Mouse (Mus musculus): Measurements from ENCODE around the gene Tm9sf4. TPM values are rescaled to one million over a fixed set of nuclear protein-coding genes. Genes with fewer than 3 reads are reported as not detected.

The Tm9sf4 gene
- polyA plus RNA-seq, 1 experiment from 2014 or later: 68.1 TPM

- Histone ChIP-seq H3K4me1 (replicated peaks; ENCODE audit: insufficient read depth, low read length) (no peaks in the 10 kb centered on the region), H3K27ac (no peak overlapping the region), H3K36me3 (ENCODE audit: insufficient read depth, low read length) (no peaks in the 10 kb centered on the region), H3K9me3 (replicated peaks; ENCODE audit: low read length) (no peaks in the 10 kb centered on the region), H3K9ac (ENCODE audit: low read depth, low read length) (no peak overlapping the region), H3K4me3 (replicated peaks; ENCODE audit: low read depth, low read length) (no peak overlapping the region), H3K4me2 (ENCODE audit: low read length) (no peak overlapping the region), H3K27me3 (ENCODE audit: insufficient read depth, low read length) (no peaks in the 10 kb centered on the region)
- ATAC-seq (replicated peaks; ENCODE audit: low FRiP score, low read depth) (no peak), DNase-seq (ENCODE audit: low spot score) (no peak)
- no peak for TF ChIP-seq CTCF (IDR thresholded peaks at IDR 0.05; ENCODE audit: low read depth)
- 69% methylated on average over 8 of the region's 8 CpGs for WGBS
Measured at GRCm38 (mm10) chr2:153151926-153152665, 9.0 kb upstream of the Tm9sf4 start.

- no peak for TF ChIP-seq CTCF (IDR thresholded peaks at IDR 0.05; ENCODE audit: low read depth)
- no peaks in the 10 kb centered on the region for H3K9me3 ChIP-seq (replicated peaks; ENCODE audit: low read length)
- no peak for DNase-seq (ENCODE audit: low spot score)
Measured at GRCm38 (mm10) chr2:153153033-153153450, 8.1 kb upstream of the Tm9sf4 start.

GRCm38 (mm10) chr2:153157270-153157669 is 3.8 kb upstream of the Tm9sf4 start:
- H3K9me3 ChIP-seq (replicated peaks; ENCODE audit: low read length): no peaks in the 10 kb centered on the region
- TF ChIP-seq CTCF (IDR thresholded peaks at IDR 0.05; ENCODE audit: low read depth): peak; percentile 37; the same call in 1 of the 2 replicates
- no peak overlapping the region for H3K9ac ChIP-seq (ENCODE audit: low read depth, low read length)
- H3K4me2 ChIP-seq (ENCODE audit: low read length): no peak overlapping the region
- WGBS: 80% methylated on average over 2 of the region's 3 CpGs
- no peak overlapping the region for H3K27ac ChIP-seq
- DNase-seq (ENCODE audit: low spot score) (no peak), ATAC-seq (replicated peaks; ENCODE audit: low FRiP score, low read depth) (no peak)
- H3K36me3 ChIP-seq (ENCODE audit: insufficient read depth, low read length): no peaks in the 10 kb centered on the region
- no peaks in the 10 kb centered on the region for H3K27me3 ChIP-seq (ENCODE audit: insufficient read depth, low read length)
- H3K4me1 ChIP-seq (replicated peaks; ENCODE audit: insufficient read depth, low read length): peaks cover 4% of the 10 kb centered on the region; the same call in 1 of the 2 replicates
- no peak overlapping the region for H3K4me3 ChIP-seq (replicated peaks; ENCODE audit: low read depth, low read length)

More at GRCm38 (mm10) chr2:153153033-153153450, 8.1 kb upstream of the Tm9sf4 start:
- Histone ChIP-seq H3K4me3 (replicated peaks; ENCODE audit: low read depth, low read length) (no peak overlapping the region), H3K27ac (no peak overlapping the region), H3K4me2 (ENCODE audit: low read length) (no peak overlapping the region), H3K4me1 (replicated peaks; ENCODE audit: insufficient read depth, low read length) (no peaks in the 10 kb centered on the region), H3K36me3 (ENCODE audit: insufficient read depth, low read length) (no peaks in the 10 kb centered on the region), H3K27me3 (ENCODE audit: insufficient read depth, low read length) (no peaks in the 10 kb centered on the region), H3K9ac (ENCODE audit: low read depth, low read length) (no peak overlapping the region)
- ATAC-seq (replicated peaks; ENCODE audit: low FRiP score, low read depth): no peak
- 57% methylated on average over 4 of the region's 4 CpGs for WGBS

GRCm38 (mm10) chr2:153160133-153160532 is 970 bp upstream of the Tm9sf4 start:
- no peak overlapping the region for H3K4me3 ChIP-seq (replicated peaks; ENCODE audit: low read depth, low read length)
- H3K4me2 ChIP-seq (ENCODE audit: low read length): no peak overlapping the region
- 80% methylated on average over 5 of the region's 5 CpGs for WGBS
- H3K27me3 ChIP-seq (ENCODE audit: insufficient read depth, low read length): no peaks in the 10 kb centered on the region
- no peaks in the 10 kb centered on the region for H3K9me3 ChIP-seq (replicated peaks; ENCODE audit: low read length)
- ATAC-seq (replicated peaks; ENCODE audit: low FRiP score, low read depth) (no peak), DNase-seq (ENCODE audit: low spot score) (no peak)
- H3K36me3 ChIP-seq (ENCODE audit: insufficient read depth, low read length): no peaks in the 10 kb centered on the region
- no peak for TF ChIP-seq CTCF (IDR thresholded peaks at IDR 0.05; ENCODE audit: low read depth)
- no peak overlapping the region for H3K27ac ChIP-seq
- no peak overlapping the region for H3K9ac ChIP-seq (ENCODE audit: low read depth, low read length)
- H3K4me1 ChIP-seq (replicated peaks; ENCODE audit: insufficient read depth, low read length): peaks cover 6% of the 10 kb centered on the region; the same call in 1 of the 2 replicates

GRCm38 (mm10) chr2:153161684-153162080 is 579 bp downstream of the Tm9sf4 start:
- Histone ChIP-seq H3K9ac (ENCODE audit: low read depth, low read length) (peak overlapping the region; percentile 82), H3K27ac (peak overlapping the region; percentile 89), H3K4me2 (ENCODE audit: low read length) (peak overlapping the region; percentile 79), H3K4me3 (replicated peaks; ENCODE audit: low read depth, low read length) (peak overlapping the region; percentile 81), H3K9me3 (replicated peaks; ENCODE audit: low read length) (no peaks in the 10 kb centered on the region), H3K4me1 (replicated peaks; ENCODE audit: insufficient read depth, low read length) (peaks cover 6% of the 10 kb centered on the region; the same call in 1 of the 2 replicates), H3K36me3 (ENCODE audit: insufficient read depth, low read length) (no peaks in the 10 kb centered on the region), H3K27me3 (ENCODE audit: insufficient read depth, low read length) (no peaks in the 10 kb centered on the region)
- TF ChIP-seq CTCF (IDR thresholded peaks at IDR 0.05; ENCODE audit: low read depth): no peak
- ATAC-seq (replicated peaks; ENCODE audit: low FRiP score, low read depth): peak; percentile 59; the same call in 1 of the 2 replicates
- DNase-seq (ENCODE audit: low spot score): no peak
- 2% methylated on average over 16 of the region's 16 CpGs for WGBS

- H3K4me2 ChIP-seq (ENCODE audit: low read length): no peak overlapping the region
- H3K4me1 ChIP-seq (replicated peaks; ENCODE audit: insufficient read depth, low read length): peaks cover 19% of the 10 kb centered on the region
- no peak overlapping the region for H3K27ac ChIP-seq
- H3K4me3 ChIP-seq (replicated peaks; ENCODE audit: low read depth, low read length): no peak overlapping the region
- WGBS: 33% methylated on average over 6 of the region's 6 CpGs
- no peaks in the 10 kb centered on the region for H3K36me3 ChIP-seq (ENCODE audit: insufficient read depth, low read length)
- ATAC-seq (replicated peaks; ENCODE audit: low FRiP score, low read depth) (no peak), DNase-seq (ENCODE audit: low spot score) (peak; percentile 17)
- TF ChIP-seq CTCF (IDR thresholded peaks at IDR 0.05; ENCODE audit: low read depth): no peak
- no peaks in the 10 kb centered on the region for H3K27me3 ChIP-seq (ENCODE audit: insufficient read depth, low read length)
- no peaks in the 10 kb centered on the region for H3K9me3 ChIP-seq (replicated peaks; ENCODE audit: low read length)
- no peak overlapping the region for H3K9ac ChIP-seq (ENCODE audit: low read depth, low read length)
Measured at GRCm38 (mm10) chr2:153167136-153167535, 6.0 kb downstream of the Tm9sf4 start.

Data from kidney, postnatal 0 days (tissue).